Mouse (Mus musculus): Measurements from ENCODE around the gene Tbx19.

Tbx19 gene

DNA sequence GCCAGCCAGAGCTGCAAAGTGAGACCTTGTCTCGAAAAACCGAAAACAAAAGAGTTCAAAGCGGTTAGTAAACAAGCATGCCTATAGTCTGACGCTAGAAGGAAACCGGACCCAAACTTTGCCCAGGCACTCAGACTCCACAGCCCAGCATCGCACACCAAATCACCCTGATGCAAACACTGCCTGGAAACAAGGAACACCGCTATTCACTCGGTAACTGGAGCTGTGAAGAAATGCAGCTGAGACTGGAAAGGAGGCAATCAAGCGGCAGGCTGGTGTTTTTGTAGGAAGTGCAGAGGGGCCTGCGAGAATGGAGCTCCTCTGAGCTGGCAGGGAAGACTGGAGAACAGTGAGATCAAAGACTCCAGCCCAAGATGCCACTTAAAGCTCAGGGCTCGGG lies 46.9 kb downstream of the Tbx19 start:
- DNase-seq: no peak

DNA sequence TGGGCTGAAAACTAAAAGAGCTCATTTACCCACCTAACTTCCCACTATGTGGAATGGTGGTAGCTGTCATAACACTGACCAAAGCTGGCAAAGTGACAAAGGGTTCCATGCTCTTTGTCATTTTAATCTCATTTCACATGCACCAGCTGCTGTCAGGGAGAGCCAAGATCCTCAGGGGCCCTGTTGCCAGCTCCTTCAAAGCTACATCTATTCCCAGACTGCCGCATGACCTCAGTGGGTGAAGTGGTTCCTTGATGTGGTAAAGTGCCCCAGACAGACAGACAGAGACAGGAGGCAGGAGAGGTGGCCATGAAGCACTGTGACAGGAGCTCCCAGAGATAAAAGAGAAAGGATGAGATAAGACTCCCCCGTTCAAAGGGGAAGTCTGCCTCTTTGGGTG lies 49.9 kb downstream of the Tbx19 start:
- DNase-seq: no peak

DNA sequence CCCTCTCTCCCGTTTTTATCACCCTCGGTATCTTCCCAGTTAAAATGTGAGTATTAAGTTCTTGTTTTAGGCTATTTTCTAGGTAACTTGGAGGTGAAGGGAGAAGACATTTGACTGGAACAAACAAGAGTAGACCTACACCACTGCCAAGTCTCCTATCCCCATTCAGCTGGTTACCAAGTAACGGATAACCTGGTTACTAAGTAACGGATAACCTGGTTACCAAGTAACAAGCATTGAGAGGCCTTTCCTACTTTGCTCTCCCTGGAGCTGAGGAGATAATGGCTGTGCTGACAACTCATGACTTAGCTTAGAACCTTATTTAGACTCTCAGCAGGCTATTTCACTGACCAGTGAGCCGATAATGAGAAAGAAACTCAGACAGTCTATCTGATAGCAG lies 51.4 kb downstream of the Tbx19 start:
- DNase-seq: peak in 1 of 2 experiments; percentile 9

DNA sequence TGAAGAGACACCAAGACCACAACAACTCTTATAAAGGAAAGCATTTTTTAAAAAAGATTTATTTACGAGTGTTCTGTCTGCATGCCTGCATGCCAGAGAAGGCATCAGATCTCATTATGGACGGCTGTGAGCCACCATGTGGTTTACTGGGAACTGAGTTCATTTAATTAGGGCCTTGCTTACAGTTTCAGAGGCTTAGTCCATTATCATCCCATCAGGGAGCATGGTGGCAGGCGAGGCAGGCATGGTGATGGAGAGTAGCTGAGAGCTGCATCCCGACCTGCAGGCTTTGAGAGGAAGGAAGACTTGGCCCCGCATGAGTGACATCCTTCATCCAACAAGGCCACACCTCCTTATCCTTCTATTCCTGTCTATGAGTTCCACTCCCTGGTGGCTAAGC lies 52.1 kb downstream of the Tbx19 start:
- DNase-seq: no peak

DNA sequence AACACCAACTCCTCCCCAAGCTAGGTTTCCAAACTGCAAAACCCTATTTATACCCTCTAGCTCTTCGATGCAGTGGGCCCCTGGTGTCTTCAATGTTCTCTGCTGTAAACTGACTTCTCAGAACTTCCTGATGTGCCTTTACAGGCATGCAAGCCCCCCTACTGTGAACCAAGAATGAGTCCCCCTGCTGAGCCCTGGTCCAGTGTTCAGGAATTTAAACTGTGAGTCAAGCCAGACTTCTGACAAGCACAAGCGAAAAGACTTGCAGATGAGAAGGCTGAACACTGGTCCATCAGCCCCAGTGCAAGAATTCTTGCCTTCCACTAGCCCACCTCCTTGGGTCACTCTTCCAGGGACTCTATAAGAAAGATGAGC lies 54.6 kb downstream of the Tbx19 start:
- DNase-seq: no peak

DNA sequence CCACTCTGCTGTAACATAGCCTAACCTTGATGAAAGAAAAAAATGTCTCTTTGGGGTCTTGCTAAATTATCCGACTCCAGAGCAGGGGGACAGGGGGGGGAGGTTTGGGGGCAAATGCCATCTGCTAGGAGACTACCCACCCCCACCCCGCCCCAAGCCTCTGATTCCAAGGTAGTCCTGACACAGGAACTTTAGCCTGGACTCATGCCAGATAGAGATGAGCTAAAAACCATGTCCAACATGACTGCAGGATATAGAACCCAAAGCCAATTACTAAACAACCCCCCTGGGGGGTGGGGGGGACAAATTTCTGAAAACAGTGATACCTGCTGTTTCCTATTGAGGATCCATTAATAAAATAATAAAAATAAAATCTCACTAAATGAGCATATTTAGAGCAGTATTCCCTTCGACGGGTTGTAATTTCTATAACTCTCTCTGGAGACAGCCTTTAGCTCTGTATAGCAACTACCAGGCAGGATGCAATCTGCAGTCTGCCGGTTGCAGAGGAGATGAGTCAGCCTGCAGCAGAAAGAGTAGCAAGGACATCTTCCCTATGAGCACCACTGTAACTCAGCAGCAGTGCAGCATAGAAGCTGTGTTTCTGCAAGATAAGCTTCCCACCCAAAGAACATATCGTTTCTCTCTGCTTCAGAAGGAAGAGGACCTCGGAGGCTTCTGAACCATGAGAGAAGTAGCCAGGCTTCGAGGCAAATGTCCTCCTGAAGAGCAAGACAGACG lies 55.1 kb downstream of the Tbx19 start:
- DNase-seq: no peak

DNA sequence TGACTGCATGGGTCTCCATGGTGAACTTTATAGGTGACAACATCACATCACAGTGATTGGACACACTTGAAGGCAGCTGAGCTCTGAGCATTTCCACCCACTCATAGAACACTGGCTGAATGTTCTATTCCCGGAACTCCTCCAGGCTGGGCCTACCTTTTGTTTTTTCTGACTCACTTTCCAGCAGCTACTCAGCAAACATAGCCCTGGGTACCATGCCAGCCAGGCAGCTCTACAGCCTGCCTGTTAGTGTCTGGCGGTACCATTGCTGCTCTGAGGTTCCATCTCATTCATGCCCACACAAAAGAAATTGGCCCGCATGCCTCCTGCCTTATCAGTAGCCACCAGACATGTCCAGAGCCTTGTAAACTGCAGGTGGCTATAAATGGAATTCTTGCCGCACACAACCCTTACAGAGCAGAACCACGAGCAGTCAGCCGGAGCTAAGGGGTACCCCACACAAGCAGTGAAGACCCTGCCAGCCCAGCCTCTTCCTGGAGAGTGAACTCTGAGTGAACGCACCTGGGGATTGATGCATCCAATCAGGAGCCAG lies 55.8 kb downstream of the Tbx19 start:
- DNase-seq: no peak

DNA sequence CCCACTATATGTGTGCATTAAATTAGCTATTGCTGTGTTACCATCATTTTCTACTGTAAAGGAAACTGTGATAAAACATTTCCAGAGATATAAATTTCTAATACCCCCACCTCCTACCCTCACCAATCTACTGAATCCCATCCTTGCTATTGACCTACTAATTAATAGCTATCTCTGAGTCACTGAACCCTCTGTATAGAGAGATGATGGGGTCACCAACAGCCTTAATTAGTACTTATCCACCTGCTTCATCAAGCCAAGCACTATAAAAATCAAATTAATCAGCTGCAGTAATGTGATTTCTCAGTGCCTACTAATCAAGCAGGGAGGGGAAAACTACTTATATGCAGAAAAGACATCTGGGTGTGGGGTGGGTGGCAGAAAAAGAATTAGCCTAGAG lies 61.0 kb downstream of the Tbx19 start:
- no peak for DNase-seq

DNA sequence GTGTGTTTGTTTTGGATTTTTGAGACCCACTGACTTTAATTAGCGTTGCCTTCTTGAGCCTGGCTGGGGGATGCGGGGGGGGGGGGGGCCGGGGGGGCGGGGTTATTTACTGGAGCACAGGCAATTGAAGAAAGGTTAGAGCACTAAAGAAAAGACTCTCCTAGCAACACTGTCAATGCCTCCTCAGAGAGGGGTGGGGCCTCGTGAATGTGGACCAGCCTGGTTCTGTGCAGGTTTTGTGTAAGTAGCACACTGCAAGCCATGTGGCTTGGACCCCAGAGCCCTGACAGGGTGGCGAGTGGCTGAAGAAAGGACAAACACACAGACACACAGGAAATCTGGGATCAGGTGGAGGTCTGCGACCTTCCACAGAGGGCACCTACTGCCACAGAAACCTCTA lies 65.7 kb downstream of the Tbx19 start:
- DNase-seq: no peak

DNA sequence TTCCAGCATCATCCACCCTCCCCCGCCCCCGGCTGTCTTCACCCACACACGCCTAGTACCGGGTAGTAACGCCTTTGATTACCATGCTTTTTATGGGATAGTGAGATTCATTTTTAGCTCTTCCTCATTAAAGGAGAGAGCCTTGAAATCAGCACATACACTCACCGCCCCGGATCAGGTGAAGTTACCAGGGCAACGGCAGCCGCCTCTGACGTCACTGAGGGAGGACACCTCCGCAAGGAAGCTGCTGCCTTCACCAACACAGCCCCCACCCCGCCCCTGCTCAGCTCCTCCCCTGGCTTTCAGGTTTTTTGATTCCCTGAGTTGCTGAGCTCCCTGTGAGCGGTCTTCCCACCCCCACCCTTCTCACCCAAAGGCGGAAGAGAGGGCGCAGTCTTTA lies 68.9 kb downstream of the Tbx19 start:
- DNase-seq: no peak

DNA sequence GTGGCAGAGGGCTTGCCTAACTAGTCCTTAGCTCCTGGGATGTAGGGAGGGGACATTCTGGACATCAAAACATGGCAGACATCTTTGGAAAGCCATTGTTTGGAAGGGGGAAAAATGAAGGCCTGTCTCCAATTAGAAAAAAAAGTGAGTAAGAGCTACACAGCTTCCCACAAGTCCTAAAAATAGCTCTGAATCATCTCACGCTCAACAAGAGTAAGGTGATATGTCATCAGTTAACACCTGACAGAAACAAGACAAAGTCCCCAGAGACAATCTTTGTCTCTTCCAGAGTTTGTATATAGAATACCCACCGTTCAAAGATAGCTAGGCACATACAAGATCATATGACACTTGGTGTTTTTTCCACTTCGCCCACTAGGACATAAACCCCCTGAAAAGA lies 71.0 kb downstream of the Tbx19 start:
- DNase-seq: no peak

All from kidney, adult 8-10 months (tissue).